Mouse (Mus musculus) c-Kit-positive CD71-negative TER-119-negative erythroid progenitor cells, embryonic 14.5 days (primary cell): Measurements from ENCODE around the gene Esp38.
"Not testable (repeated sequence)": the region's sequence is repeated elsewhere in the genome, so short reads cannot be mapped to it uniquely, and the experiment has no call there.

ENCODE experiments used
- DNase-seq: peaks from one replicate; pipeline ENCODE4 v3.0.0-alpha.2; 2013; ENCODE audit warnings: low read depth

Esp38 gene

DNA sequence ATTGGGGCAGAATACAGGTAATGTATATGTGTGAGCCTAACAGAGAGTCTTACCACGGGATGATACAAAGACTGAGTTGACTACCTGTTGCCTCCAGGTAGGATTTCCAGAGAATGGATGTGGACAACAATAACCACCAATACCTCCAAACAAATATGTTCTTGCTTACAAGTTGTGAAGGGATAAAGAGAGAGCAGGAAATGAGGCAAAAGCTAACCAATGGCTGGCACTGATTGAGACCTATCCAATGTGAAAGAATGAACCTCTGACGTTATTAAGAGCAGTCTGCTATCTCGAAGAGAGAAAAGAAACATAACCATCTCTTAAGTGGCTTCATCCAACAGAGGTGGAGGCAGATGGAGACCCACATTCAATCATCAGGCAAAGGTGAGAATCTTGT lies at the start of gene Esp38:
Esp38 (plus strand) TSS at position 301 of the 400 bp plus-strand sequence.
- DNase-seq: no peak

DNA sequence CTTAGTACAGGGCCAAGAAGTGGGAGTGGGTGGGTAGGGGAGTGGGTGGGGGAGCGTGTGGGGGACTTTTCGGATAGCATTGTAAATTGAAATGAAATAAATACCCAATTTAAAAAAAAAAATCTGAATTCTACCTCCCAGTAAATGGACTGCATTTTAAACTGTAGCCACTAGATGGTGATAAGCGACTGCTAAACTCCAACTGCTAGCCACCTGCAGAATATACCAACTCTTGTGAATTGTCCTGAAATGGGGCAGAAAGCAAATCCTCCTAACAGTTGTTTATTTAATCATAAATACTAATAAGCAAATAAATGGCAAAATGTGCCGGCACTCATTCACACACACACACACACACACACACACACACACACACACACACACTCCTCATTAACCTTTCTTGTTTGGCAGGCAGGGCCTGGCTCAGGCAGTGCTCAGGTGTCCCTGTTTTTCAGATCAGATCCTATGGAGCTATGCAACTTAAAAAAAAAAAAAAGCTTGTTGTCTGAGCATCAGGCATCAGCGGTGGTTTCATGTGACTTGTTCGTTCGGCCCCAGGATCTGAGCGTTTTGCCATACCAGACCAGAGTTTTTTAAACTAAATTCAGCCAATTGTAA lies 47.3 kb upstream of the Esp38 start:
- not testable (repeated sequence) for DNase-seq
